Mouse (Mus musculus): ENCODE results near the gene C130074G19Rik.
A peak's percentile ranks its signal among the peaks of the same experiment; 100 is the strongest.

The C130074G19Rik gene

DNA sequence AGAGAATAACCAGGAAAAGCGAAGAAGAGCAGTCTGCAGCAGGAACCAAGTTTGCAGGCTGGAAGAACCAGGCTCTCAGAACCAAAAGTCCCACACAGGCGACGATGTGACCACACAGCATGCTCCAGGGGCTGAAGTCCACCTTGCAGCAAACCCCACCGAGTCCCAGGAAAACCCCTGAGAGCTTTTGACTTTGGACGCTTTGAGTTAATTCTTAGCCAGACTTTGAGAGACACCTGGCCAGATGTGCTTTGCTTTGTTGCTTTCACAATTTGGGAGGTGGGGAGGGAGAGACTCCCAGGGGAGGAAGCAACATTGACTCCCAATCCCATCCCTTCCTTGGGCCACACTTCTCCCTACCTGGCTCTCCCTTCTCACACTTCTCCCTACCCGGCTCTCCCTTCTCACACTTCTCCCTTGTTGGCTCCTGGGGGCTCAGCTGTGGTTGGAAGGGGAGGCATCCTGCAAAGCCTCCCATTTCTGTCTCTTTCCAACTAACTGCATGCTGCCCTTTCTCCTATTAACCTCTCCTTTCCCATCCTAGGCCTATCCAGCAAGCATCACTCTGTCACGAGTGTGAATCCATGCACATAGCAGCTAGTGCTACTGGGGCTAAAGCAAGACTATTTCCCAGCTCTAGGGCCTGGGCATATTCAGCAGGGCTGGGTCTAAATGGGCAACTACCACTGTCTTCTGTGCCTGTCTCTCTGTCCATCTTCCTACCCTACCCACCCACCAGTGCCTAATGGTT lies 10.8 kb downstream of the C130074G19Rik start:
- no peak for DNase-seq (ENCODE audit: low spot score)

- no peak for DNase-seq (ENCODE audit: low spot score)
These were observed 11.5 kb downstream of the C130074G19Rik start for GRCm38 (mm10) chr1:184871506-184871905.

DNA sequence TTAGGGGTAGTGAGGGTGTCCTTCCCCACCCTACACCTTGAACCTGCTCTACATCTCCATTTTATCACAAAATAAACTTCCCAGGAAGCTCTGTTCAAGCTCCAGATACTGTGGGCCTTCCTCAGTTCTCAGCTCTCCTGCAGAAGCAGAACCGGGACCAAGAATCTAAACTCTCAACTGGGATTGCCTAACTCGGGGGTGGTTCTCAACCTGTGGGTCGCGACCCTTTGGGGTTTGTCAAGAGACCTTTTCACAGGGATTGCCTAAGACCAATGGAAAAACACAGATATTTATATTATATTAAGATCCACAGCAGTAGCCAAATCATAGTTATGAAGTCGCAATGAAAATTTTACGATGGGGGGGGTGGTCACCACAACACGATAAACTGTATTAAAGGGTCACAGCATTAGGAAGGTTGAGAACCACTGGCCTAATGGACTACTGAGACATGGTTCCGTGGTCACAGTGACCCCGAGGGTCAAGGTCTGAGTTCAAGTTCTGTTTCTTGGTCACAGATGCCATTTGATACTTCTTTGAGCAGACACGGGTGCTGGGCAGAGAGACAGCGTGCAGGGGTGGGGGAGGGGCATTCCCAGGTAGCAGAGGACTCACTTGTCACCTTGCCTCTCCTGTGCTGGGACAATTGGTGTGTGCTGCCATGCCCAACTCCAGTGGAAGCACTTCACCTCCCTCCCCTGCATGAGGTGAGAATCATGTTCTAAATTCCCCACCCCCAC lies 12.2 kb downstream of the C130074G19Rik start:
- DNase-seq (ENCODE audit: low spot score), result no peak

DNA sequence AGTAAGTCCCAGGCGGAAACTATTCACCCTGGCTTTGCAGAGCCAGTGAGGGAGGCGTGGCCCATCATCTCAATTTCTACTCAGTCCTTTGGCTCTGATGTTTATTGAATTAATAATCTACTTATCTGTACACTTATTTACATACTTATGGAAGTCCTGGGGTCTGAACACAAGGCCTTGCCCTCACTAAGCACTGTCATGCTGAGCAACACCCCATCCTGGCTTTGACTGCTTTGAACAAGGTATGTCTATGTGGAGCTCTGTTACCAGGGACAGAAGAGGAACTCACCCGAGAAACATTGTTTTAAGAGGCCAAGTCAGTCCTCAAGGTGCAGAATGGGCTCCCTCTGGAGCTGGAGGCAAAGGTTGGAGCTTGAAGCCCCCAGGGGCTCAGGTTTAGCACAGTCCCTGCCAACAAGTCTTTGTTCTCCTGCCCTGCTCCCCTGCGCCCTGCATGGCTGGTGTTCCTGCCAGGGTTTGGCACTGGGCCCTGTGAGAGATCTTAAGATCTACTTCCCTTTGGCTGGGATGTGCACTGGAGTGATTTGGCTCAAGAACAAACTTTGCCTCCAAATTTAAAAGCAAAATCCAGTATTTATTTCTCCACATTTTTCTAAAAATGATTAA lies 13.0 kb downstream of the C130074G19Rik start:
- peak; percentile 18 for DNase-seq (ENCODE audit: low spot score)

GRCm38 (mm10) chr1:184867640-184868120 lies 15.3 kb downstream of the C130074G19Rik start:
- no peak for DNase-seq (ENCODE audit: low spot score)

DNA sequence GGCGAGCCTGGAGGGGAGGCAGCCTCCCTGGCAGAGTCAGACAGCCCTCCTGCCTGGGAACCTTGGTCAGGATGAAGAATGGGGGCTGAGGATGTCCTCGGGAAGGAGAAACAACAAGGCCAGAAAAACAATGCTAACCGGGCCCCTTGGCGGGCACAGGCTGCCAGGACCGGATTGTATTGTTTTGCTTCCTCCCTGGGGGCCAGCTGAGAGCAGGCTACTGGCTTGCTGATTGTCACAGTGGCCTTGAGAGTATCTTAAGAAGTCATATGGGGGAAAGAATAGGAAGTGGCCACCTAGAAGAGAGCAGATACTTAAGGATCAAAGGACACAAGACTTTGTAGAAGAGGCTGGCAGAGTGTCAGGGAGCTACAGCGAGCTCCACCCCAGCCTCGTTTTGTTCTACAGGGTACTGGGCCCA lies 18.6 kb downstream of the C130074G19Rik start:
- no peak for DNase-seq (ENCODE audit: low spot score)

DNA sequence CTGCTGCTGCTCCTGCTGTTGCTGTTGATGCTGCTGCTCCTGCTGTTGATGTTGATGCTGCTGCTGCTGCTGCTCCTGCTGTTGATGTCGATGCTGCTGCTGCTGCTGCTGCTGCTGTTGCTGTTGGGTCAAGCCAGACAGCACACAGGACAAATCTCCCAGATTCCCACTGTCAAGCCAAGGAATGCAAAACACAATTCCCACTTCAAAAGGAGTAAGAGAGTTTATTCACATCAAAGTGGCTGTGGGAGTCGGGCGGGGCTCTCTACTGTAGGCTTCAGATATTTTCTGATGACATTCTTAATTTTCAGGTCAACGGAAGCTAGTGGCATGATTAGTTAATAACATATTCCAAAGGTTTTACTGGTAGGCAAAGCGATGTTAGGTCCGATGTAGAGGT lies 20.4 kb downstream of the C130074G19Rik start:
- no peak for DNase-seq (ENCODE audit: low spot score)

- DNase-seq (ENCODE audit: low spot score), result no peak
These were observed 21.5 kb downstream of the C130074G19Rik start for GRCm38 (mm10) chr1:184861551-184861950.

- no peak for DNase-seq (ENCODE audit: low spot score)
These were observed 22.7 kb downstream of the C130074G19Rik start for GRCm38 (mm10) chr1:184860276-184860675.

- DNase-seq (ENCODE audit: low spot score), result no peak
These were observed 24.8 kb downstream of the C130074G19Rik start for GRCm38 (mm10) chr1:184858253-184858652.

DNA sequence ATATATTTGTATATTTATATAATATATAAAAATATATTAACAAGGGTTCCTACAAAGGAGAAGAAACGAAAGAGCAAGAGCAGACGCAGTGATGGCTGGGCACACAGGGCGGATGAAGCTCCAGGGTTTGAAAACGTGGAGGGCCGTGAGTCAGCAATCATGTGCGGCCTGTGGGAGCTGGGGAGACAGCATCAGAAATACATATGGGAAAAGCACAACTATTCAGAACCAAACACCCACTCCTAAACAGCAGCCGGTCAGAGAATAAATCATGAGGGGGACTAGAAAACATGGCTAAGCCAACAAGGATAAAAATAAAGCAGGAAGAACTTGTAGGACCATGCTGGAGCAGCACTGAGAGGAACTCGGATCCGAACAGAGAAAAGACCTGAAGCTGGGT lies 25.8 kb downstream of the C130074G19Rik start:
- DNase-seq (ENCODE audit: low spot score), result no peak

- DNase-seq (ENCODE audit: low spot score), result no peak
These were observed 29.1 kb downstream of the C130074G19Rik start for GRCm38 (mm10) chr1:184853922-184854321.

- peak; percentile 64 for DNase-seq (ENCODE audit: low spot score)
These were observed 29.7 kb downstream of the C130074G19Rik start for GRCm38 (mm10) chr1:184853339-184853738.

- DNase-seq (ENCODE audit: low spot score), result peak; percentile 88
These were observed 31.0 kb downstream of the C130074G19Rik start for GRCm38 (mm10) chr1:184851741-184852618.

- peak; percentile 24 for DNase-seq (ENCODE audit: low spot score)
These were observed 31.9 kb downstream of the C130074G19Rik start for GRCm38 (mm10) chr1:184851166-184851565.

DNA sequence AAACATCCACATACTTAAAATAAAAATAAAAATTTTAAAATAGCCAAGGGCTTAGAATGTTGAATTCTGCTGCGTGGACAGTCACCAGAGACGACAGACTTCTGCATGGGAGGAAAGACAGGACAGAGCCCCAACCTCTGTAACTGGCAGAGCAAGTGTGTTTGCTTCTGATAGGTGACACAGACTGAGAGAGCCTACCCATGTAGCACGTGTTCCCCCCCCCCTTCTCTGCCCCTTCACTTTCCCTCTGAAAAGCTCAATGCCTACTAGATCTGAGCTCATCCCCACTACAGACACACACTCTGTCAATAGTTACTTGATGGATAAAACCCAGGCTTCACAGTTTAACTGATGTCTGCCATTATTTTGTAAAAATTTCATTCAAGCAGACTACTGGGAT lies 36.0 kb downstream of the C130074G19Rik start:
- DNase-seq (ENCODE audit: low spot score), result no peak

- no peak for DNase-seq (ENCODE audit: low spot score)
These were observed 36.8 kb downstream of the C130074G19Rik start, which contains the start of gene Marc2 for GRCm38 (mm10) chr1:184846092-184846750. Gene Marc2, minus strand, starts transcription at chr1:184846451.

- peak; percentile 90 for DNase-seq (ENCODE audit: low spot score)
These were observed 37.6 kb downstream of the C130074G19Rik start for GRCm38 (mm10) chr1:184845111-184846071.

- DNase-seq (ENCODE audit: low spot score), result peak; percentile 32
These were observed 38.5 kb downstream of the C130074G19Rik start for GRCm38 (mm10) chr1:184844326-184845066.

Data from MN1 (cell line).